Mouse (Mus musculus): ENCODE results near the gene Boc.

Gene Boc

DNA sequence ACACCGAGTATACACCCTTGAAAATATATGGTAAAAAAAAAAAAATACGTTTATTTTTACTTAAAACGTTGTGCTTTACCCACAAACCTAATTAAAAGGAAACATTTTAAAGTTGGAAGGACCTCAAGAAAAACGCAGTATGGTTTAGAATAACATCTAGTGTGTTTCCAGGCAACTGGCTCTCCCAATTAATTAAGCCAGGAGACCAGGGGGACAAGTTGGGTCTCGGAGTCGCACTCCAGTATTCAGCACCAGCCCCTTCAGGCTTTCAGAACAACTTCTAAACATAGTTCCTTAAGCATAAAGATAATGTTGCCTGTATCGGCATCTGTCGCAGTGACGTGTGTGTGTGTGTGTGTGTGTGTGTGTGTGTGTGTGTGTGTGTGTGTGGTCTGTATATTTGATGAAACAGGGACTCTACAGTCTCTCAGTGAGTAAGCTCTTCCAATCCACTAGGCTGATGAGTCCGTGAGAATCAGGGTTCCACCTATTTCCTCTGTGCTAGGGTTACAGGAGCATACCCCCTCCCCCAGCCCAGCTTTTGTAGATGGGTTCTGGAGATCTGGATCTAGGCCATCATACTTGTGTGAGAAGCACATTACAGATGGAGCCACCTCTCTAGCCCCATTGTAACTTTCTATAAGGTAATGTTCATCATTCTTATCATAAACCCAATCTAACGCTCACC lies 31.3 kb downstream of the Boc start:
- DNase-seq (ENCODE audit: low read depth, low spot score), result no peak

DNA sequence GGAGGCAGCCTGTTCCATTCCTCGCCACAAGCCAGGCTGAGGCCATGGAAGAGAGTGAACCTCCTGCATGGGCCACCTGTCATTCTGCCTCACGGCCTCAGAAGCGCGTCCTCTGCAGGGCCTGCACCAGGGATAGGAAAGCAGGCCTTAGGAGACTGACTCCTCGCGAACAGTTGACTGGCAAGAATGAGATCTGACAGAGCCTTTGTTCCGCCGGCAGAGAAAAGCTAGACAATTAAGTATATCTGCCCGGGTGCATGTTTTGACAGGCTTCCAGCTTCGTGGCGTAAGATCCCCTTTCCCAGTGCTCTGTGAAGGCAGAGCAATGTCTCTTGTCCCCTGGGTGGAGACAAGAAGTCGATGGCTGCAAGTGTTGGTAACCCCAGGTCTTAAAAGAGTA lies 32.0 kb downstream of the Boc start:
- DNase-seq (ENCODE audit: low read depth, low spot score), result no peak

DNA sequence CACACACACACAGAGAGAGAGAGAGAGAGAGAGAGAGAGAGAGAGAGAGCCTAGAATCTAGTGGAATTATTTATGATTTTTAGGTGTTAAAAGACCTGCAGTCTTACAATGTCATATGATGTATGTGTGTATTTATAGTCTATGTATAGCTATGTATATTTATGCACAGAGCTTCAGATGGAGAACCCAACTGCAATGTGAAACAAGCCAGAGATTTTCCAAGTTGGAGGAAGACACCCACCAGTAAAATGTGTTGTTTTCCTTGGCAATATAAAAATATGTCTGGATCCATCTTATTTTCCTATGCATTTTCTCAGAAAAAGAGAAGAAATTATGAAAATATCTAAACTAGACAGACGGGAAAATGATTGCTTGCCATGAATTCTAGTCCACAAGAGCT lies 32.7 kb downstream of the Boc start:
- no peak for DNase-seq (ENCODE audit: low read depth, low spot score)

DNA sequence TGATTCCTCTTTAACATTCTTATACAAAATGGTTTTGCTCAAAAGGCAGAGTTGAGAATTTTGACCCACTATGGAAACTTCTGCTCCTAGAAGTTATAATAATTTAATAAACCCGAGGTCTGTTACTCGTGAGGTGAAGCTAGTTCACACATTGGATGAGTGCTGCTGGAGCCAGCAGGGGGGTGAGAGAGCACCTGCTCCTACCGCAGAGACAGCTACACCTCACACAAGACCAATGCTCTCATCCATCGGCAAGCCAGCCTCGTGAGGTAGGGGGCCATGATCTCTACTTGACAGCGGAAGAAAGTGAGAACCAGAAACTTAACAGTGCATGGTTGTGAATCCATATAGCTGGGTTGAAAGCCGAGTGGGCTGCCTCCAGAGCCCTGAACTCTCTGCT lies 35.1 kb downstream of the Boc start:
- no peak for DNase-seq (ENCODE audit: low read depth, low spot score)

DNA sequence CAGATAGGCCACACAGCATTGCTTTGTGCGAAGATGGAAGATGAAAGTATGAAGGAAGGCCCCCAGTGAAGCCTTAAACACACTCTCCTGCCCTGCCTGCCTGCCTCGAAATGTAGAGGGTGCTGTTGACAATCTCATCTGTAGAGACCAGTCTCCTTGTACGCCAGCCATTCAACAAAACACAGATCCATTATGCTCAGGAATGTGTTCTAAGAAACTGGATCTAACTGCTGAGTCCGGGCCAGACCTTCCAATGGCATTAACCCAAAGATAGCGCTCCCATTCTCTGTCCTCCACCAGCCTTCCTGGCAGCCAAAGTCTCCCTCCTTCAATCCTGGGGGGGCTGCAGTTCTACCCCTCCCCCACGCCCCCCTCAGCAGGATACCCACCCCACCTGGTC lies 42.2 kb downstream of the Boc start:
- no peak for DNase-seq (ENCODE audit: low read depth, low spot score)

DNA sequence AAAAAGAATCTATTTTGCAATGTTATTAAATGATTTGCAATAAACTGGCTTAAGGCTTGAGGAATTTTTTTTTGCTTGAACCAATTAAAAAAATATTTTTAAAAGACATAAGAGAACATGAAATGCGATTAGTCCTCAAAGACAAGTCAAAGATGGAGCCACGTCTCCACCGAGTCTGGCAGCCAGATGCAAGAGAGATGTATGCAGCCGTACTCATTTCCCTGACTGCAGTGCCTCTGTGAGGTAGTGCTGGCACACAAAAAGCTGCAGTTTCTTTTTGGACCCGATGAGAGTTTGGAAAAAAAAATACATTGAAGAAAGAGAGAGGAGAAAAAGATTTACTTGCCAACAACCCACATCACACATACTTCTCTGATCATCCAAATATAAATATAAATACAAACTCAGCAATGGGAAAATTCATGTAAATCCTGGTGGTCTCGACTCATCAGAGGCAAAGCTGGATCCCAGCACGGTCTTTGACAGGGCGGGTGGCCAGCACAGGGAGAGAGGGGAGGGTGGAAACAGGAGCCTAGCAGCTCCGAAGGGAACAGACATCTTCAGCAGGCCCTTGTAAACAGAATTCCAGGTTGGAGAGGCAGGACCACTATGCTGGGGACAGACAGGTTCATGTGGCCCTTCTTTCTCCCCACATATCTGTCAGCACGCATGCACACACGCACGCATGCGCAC lies 48.0 kb downstream of the Boc start:
- no peak for DNase-seq (ENCODE audit: low read depth, low spot score)

DNA sequence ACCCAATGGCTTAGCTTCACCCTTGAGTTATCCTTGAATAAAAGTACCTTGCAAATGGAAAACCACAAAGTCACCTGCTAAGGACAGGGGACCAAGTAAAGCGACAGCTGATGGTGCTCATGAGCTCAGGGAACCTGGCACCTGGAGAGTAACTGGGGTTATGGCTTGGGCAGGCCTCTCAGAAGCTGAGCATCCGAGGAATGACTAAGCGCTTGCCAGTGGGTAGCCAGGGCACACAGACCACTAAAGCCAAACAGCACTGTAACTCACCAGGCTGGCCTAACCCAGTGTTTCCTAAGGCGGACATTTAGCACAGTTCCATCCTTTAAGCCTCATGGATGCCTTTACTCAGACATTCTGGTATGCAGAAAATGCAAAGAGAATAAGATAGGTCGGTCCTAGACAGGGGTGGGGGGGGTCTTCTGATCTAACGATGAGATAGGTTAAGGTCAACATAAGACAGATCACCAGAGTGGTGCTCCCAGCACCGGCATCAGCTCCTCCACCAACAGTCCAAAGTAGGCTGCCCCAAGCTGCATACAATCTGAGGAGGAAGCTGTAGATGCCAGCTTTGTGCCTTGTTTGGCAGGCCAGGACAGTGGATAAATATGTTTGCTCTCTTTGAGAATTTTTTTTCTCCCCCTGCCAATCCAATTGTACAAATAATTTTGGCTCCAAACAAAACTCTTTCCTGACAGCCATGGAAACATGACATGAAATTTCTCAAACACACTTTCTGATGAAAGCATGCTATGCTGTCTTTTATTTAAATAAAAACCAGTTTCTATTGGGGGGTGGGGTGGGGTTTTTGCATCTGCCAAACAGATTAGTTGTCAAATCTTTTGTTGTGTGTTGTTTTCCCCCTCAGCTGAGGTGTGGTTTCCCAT lies 49.0 kb downstream of the Boc start:
- DNase-seq (ENCODE audit: low read depth, low spot score), result no peak

DNA sequence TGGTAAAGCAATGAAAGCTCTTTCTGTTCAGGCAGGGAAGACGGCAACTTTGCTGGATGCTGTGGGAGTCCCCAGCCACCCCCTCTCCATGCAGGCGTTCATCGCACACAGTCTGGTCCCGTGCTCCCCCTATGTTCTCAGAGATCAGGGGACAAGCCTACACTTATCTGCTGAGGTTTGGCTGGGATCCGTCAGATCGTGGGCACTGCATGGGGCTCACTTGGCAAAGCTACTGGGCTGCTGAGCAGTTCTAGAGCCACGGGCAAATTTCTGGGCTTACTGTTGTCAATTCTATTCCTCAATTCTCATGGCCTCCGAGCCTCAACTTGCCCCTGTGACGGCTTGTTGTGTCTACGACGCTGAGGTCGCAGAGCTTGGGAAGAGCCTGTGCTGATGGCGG lies 49.9 kb downstream of the Boc start:
- no peak for DNase-seq (ENCODE audit: low read depth, low spot score)

DNA sequence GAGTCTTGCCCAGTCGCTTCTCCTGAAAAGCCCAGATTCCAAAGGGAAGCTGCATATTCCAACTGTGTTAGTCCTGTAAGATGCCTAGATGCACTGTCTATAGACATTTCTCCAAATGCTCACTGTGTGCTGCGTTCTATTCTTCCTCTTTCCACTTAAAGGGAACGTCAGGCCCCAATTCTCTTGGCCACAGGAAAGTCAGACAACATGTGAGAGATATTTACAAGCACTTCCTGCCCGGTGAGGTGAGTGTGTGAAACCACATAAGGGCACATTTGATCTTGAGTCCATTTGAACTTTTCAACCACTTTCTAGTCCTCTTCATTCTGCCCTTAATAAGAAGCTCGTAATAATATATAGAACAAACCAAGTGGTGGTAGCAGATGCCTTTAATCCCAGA lies 50.7 kb downstream of the Boc start:
- DNase-seq (ENCODE audit: low read depth, low spot score), result no peak

DNA sequence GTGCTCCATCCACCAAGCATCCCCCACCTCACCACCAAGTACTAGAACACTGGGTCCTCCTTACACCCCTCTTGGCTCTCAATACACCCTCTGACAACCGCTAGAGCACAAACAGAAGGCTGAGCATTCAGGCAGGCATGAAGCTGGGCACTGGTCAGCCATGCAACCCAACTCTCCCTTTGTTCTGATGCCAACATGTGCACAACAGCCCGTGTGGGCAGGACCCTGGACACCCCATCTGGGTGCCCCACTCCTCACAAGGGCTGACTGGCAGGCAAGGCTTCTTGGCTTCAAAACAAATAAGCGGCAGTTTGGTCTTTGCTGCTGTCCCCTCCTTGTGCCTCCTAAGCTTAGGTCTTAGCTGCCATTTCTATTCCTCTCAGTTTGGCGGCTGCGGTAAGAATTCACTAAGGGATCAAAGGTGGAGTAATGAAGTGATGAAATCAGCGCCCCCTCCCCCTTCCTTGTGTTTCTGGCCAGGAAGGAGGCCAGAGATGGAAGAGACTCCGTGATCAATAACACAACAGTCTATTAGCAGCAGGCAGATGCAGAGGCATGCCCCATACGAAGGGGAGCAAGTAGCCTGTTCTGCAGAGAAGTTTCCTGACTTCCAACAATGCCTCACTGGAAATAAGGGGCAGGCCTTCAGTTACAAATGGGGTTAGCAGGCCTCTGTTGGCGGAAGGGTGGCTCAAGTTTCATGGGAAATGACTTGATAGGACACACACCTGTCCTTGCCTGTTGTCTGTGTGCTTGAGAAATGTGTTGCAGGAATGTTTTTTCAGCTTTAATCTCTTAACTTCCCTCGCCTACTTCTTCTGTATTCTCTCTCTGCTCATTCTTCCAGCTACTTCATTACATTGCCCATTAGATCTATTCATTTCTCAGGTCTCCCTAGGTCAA lies 51.4 kb downstream of the Boc start:
- DNase-seq (ENCODE audit: low read depth, low spot score), result no peak

DNA sequence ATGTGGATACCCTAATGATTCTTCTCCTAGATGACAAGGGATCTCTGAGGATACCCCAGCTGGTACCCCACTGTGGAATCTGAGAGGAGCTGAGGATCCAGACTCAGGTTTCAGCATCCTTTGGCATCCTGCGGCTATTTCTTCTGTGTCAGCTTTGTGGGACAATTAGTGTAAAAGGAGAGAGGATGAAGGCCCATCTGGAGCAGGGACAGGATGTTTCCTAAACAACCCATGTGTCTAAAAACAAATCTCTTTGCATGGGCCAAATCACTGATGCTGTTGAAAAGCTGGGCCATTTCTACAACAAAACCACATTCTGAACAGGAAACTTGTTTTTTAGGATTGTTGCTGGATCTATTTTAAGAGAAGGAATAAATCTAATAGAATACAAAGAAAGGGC lies 53.5 kb downstream of the Boc start:
- no peak for DNase-seq (ENCODE audit: low read depth, low spot score)

DNA sequence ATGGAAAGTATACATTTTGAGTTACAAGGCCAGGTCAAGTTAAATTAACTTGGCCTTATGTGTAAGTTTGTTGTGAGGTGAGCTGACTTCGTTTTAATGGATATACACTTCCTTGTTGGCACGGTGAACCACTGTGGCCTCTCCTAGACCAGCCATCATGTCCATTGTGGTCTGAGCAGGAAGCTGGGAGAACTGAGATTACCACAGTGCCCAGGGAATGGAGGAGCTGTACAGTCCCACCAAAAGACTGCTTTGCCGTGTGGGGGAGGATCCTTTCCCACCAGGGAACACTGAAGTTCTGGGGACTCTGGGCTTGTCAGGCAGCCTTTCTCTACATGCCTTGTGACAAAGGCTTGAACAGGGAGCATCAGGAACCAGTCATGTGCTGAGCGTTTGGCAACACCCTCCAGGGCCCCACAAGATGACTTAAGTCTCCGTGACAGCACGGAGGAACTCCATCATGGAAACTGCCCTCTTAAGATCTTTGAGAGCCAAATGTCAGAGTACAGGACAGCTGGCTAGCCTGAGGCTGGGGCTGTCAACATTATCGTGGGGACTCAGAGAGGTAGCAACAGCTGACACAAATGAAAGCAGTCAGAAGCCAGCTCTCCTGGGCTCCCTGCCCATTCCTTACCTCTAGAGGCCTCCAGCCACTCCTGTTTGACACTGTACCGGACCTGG lies 55.7 kb downstream of the Boc start:
- peak; percentile 22 for DNase-seq (ENCODE audit: low read depth, low spot score)

DNA sequence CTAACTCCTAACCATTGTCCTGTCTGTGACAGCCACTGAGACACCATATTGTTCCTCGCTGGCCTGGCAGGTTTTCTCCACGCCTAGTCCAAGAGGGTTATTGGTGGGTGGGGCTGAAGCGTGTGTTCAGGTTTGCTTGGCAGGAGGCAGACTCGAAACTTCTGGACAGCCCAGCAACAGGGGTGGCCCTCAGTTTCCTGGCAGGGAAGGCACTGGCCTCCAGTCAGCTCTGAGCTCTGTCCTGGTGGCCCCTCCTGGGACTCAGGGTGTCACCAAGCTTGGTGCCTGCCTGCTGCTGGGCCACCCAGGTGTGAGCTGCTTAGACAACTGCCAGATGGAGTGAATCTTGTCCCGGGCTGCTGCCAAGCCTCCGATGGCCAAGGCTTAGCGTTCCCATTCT lies 56.4 kb downstream of the Boc start:
- DNase-seq (ENCODE audit: low read depth, low spot score), result no peak

DNA sequence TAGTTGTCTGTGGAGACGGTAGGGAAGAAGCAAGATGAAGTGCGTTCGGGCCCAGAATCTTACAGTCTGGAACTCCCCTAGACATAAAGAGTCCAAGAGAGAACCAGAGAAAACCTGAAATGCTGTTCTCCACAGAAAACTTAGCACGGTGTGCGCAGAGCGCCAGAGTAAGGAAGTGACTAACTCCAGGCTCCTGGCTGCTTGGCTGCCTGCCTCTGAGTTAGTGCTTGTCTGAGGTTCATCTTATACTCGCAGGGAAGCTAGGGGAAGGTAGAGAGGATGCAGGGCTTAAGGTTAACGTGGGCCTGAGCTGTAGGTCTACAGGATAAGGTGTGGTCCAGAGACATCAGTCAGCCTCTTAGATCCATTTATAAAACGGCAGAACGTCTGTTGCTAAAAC lies 56.9 kb downstream of the Boc start:
- no peak for DNase-seq (ENCODE audit: low read depth, low spot score)

DNA sequence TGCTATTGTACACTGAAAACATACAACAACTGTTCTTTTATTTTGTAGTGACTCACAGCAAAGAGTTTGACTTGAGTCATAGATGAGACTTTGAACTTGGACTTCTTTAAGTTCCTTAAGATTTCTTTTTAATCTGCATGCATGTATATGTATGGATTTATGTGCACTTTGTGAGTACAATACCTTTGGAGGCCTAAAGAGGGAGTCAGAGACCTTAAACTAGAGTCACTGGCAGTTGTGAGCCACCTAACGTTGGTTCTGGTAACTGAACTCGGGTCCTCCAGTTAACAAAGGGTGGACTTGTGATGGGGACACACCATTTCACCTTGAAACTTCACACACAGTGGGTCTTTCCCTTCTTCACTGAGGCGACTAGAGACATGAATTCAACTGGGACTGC lies 60.2 kb downstream of the Boc start:
- no peak for DNase-seq (ENCODE audit: low read depth, low spot score)

DNA sequence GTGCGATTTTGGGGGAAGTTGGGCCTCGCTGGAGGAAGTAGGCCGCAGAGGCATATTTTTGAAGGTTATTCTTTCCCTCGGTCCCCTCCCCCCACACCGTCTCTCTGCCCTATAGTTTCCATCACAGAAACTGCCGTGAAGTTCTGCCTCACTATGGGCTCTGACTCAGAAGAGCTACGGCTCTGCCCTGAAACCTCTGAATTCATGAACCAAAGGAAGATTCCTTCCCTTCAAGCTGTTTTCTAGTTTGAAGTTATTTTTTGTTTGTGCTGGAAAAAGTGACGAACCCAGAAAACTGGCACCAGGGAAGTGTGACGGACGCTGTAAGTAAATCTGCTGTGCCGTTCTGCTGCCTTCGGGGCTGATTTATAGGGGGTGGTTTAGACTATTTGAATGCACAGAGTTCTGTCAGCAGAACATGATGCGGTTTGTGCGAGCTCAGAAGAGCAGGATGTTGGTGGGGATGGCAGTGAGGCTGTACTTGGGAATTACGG lies 61.7 kb downstream of the Boc start:
- no peak for DNase-seq (ENCODE audit: low read depth, low spot score)

DNA sequence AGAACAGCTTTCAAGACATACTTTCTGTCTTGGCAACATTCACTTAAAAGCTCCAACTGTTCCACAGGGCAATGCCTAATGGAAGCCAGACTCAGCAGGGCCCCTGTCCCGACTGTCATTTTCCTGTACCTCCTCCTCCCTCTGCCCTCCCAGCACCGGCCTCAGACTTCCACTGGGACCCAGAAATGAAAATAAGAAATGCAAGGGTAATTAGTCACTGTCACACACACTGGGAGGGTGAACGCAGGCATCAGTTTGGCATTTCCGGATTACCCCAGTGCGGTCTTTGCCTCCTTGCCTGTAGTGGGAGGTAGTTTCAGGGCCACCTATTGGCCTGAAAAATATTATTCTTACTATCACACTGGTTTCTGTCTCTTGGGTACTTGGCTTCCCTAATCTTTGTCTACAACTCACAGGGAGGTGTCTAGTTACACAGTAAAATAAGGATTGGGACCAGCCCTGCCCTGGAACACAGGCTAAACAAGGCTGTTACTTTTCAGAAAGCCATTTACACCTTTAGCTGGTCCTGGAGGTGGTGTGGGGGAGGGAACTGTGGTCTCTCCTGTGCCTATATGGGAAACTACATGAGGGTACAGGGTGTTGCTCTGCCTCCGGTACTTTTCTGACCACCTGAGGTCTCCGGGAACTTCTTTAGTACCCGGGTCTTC lies 64.1 kb downstream of the Boc start:
- no peak for DNase-seq (ENCODE audit: low read depth, low spot score)

DNA sequence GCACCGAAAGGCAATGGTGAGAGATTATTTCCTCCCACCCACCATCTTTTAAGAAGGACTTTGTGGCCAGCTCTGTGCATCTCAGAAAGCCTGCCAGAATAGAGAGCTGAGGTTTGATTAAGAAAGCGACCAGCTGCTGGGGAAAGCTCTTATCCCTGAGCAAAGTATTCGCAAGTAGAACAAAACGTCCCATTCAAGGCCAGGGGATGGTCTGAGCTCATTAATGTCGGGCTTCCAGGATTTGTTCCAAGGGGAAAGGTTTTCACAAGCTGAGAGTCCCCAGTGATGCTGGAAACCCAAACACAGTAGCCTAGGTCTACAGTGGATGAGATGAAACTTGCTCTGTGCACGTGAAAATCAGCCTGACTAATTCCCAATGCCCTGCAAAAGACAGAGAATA lies 64.8 kb downstream of the Boc start:
- DNase-seq (ENCODE audit: low read depth, low spot score), result peak; percentile 71

DNA sequence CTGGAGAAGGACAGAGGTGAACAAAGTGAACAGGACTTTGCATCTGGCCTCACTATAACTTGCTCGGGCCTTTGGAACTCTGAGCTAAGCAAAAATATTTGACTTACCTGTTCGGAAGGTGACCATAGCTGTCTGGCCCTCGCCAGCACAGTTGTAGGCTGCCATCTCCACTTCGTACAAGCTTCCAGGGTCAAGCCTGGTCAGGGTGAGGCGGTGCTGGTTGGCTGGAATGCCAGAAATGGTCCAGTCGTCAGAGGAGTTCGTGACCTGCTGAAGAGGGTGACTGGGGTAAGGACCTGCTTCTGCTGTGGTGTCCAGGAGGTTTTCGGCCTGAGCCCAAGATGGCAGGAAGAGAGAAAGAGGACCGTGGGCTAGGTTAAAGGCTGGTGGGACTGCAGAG lies 66.0 kb downstream of the Boc start:
- DNase-seq (ENCODE audit: low read depth, low spot score), result no peak

DNA sequence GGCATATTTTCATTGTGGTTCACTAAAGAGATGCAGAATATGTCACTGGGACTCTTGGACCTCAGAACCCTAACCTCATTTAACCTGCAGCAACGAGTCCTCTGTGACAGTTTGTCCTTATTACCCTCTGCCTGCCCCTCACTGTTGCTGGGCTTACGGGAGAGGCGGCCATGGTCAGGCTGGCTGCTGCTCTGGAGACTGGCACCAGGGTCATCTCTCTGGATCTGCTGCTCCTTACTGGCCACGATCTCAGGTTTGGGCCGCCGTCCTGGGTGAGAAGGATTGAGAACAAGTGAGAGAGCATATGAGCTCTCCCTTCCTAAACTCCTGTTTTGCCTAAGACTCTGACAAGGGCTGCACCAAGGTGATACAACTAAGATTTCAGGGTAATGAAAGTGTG lies 66.5 kb downstream of the Boc start:
- DNase-seq (ENCODE audit: low read depth, low spot score), result no peak

Measured in skeletal muscle tissue, adult 2 months (tissue).